Mouse (Mus musculus) megakaryocyte progenitor cell, adult 5-6 weeks (primary cell): Measurements from ENCODE around the gene Coa5. TPM values are rescaled to one million over a fixed set of nuclear protein-coding genes. Genes with fewer than 3 reads are reported as not detected.

Experiments used
- ATAC-seq: replicated peaks from 2 replicates; pipeline ENCODE4 v1.8.0; 2016; ENCODE audit warnings: mild to moderate bottlenecking, moderate TSS enrichment, inconsistent platforms; ENCODE audit not compliant: poor library complexity
- total RNA-seq, 2 experiments: library from RNA; stranded (forward) in 1 of 2; stranded (reverse) in 1 of 2; fragments of 157-497, 149-512 nt in 1 of 2; fragments of 200-1000 nt in 1 of 2; gene quantifications; 2 replicates each; pipeline versions ENCODE4 v1.2.3 to v1.2.4; 2015 to 2017

Coa5 gene
- total RNA-seq, 2 experiments from 2014 or later, result 61.6 to 88.5 TPM

DNA sequence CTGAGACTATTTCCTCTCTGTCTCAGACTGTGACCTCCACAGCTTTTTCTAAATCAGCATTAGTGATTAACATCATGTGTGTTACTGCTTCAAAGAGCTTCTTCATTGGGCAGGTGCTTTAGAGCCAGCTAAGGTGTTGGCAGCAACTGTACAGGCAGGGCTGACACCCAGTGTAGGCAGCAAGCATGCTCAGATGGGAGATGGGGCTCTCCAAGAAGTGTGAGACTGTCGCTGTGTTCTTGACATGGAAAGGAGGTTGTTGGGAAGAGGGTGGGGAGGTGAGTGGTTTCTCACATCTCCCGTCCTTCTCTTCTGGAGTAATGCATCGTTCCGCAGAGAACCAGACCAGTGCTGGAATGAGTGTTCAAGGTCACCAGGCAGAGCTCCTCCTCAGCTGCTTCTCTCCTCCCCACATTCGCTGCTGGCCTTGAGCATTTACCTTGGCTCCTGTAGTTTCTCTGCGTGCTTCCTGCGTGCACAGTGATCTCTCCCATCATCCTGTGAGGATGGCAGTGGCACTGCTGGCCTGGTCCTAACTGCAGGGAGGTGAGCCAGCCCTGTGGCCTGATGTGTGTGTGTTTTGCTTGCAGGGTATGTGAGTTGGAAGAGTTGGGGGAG is 61.0 kb downstream of the Coa5 start:
- no peak for ATAC-seq

DNA sequence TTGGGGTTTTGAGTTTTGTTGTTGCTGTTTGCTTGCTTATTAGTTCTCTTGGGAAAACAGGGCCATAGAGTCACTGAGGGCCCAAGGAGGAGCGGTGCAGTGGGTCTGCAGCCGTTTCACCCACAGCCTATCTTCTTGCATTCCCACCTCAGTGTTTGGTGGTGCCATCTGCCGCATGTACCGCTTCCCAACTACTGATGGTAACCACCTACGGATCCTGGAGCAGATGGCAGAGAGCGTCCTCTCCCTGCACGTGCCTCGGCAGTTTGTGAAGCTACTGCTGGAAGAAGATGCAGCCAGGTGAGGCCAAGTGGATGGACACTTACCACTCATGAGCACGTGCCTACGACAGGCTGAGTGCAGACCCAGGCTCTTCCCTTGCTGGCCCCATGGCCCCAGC is 61.8 kb downstream of the Coa5 start:
- no peak for ATAC-seq

Other genes starting within 250 kb of the Coa5 start
- not detected in 2 replicates for gene Cnga3, start 215.7 kb downstream of the Coa5 start, total RNA-seq (2015)
- not detected in 2 replicates for gene Cnga3, start 215.7 kb downstream of the Coa5 start, total RNA-seq (2017)
- gene Inpp4a, start 130.2 kb downstream of the Coa5 start, total RNA-seq (2015), result 9.5 and 10.0 TPM in 2 replicates
- gene Inpp4a, start 130.2 kb downstream of the Coa5 start, total RNA-seq (2017), result 4.2 and 8.5 TPM in 2 replicates
- 79.2 and 90.5 TPM in 2 replicates for gene Unc50, start within 50 bp of the Coa5 start, total RNA-seq (2015)
- 51.2 and 55.2 TPM in 2 replicates for gene Unc50, start within 50 bp of the Coa5 start, total RNA-seq (2017)
- 10.7 and 10.9 TPM in 2 replicates for gene Mgat4a, start 110.9 kb upstream of the Coa5 start, total RNA-seq (2015)
- gene Mgat4a, start 110.9 kb upstream of the Coa5 start, total RNA-seq (2017), result 27.4 and 29.5 TPM in 2 replicates